Mouse (Mus musculus) bone marrow, adult 2 months (tissue): ENCODE data around the gene Pcolce2. TPM values are rescaled to one million over a fixed set of nuclear protein-coding genes. Genes with fewer than 3 reads are reported as not detected.
"Not testable (repeated sequence)": the region's sequence is repeated elsewhere in the genome, so short reads cannot be mapped to it uniquely, and the experiment has no call there.

ENCODE experiments used
- H3K27ac ChIP-seq: fragments of 200-500 bp; 2 replicates; pipeline ENCODE4 v1.5.1; 2012; ENCODE audit warnings: low read depth, mild to moderate bottlenecking, control low read depth, inconsistent platforms, low read length; ENCODE audit not compliant: control insufficient read depth, poor library complexity, insufficient read depth
- H3K4me1 ChIP-seq: fragments of 200-500 bp; 2 replicates; pipeline ENCODE4 v1.6.1; 2011; ENCODE audit warnings: low read length; ENCODE audit not compliant: control insufficient read depth, insufficient read depth
- H3K4me3 ChIP-seq: fragments of 200-500 bp; replicated peaks from 2 replicates; pipeline ENCODE3; 2011; ENCODE audit warnings: mild to moderate bottlenecking, low read depth, low read length, control low read depth; ENCODE audit not compliant: control insufficient read depth
- CTCF ChIP-seq: fragments of 200-500 bp; IDR thresholded peaks from 2 replicates; pipeline ENCODE4 v1.5.1; 2011; ENCODE audit warnings: low read length, control low read depth; ENCODE audit not compliant: control insufficient read depth, insufficient read depth
- POLR2A ChIP-seq: fragments of 200-500 bp; IDR thresholded peaks from 2 replicates; pipeline ENCODE4 v1.6.1; 2011; ENCODE audit warnings: low read depth, mild to moderate bottlenecking, control low read depth, low read length, borderline replicate concordance; ENCODE audit not compliant: control insufficient read depth
- WGBS: fragments of 180-500 bp; shearing (Covaris S2); methylation state at CpG from one replicate; pipeline ENCODE4 v1.1.7; 2018; 5-methylcytosine and 5-hydroxymethylcytosine counted together
- polyA plus RNA-seq: library from polyadenylated mRNA; stranded (reverse); fragments of >200 nt; gene quantifications from 2 replicates; pipeline ENCODE4 v1.2.4, GENCODE M21; 2011; ENCODE audit warnings: low replicate concordance; ENCODE audit not compliant: missing spikeins, insufficient read depth, insufficient read length

Pcolce2 gene
- polyA plus RNA-seq, 1 experiment, result 1.6 TPM

DNA sequence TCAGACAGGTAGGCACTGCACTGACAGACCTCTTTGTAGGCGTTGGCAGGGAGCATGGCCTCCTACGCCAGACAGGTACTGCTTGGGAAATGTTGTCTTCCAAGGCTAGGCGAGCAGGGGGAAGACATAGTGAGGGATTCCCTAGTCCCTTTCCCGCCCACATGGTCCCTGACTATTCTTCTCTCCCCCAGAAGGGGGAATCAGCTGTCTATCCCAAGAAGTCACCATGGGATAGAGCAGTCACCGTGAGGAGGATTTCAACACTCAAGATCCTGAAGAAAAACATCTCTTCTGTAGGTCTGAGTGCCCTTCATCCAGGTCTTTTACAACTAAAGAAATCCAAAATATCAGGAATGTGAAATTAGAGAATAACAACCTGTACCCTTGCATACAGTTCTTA is 30.2 kb upstream of the Pcolce2 start:
- TF ChIP-seq POLR2A (no peak), CTCF (no peak)
- Histone ChIP-seq H3K4me3 (no peak overlapping the region), H3K27ac (no peak overlapping the region), H3K4me1 (no peaks in the 10 kb centered on the region)
- WGBS, result 77% methylated on average over 5 of the region's 5 CpGs

DNA sequence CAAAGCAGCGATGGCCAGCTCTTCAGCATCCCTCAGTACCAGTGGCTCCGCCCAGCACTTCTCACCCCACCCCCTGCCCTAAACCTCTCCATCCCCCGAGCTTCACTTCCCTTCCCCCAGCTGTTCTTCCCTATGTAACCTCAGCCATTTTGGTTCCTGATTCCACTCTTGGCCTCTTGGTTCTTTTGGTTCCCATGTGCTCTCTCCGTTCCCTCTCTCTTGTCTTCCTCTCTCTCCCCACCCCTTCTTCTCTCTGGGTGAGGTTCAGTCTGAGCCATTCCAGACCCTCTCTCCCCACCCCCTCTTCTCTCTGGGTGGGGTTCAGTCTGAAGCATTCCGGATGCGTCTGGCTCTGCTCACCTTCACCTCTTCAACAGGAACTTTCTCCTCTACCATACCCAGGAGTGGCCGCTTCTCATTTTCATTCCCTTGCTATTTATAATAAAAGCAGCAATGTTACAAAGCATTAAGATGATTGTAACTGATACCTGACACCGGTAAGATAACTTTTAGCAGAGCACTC is 25.1 kb upstream of the Pcolce2 start:
- H3K27ac ChIP-seq, result no peak overlapping the region
- H3K4me1 ChIP-seq, result no peaks in the 10 kb centered on the region
- TF ChIP-seq CTCF, result no peak
- TF ChIP-seq POLR2A, result no peak
- 69% methylated on average over 8 of the region's 8 CpGs for WGBS
- no peak overlapping the region for H3K4me3 ChIP-seq

DNA sequence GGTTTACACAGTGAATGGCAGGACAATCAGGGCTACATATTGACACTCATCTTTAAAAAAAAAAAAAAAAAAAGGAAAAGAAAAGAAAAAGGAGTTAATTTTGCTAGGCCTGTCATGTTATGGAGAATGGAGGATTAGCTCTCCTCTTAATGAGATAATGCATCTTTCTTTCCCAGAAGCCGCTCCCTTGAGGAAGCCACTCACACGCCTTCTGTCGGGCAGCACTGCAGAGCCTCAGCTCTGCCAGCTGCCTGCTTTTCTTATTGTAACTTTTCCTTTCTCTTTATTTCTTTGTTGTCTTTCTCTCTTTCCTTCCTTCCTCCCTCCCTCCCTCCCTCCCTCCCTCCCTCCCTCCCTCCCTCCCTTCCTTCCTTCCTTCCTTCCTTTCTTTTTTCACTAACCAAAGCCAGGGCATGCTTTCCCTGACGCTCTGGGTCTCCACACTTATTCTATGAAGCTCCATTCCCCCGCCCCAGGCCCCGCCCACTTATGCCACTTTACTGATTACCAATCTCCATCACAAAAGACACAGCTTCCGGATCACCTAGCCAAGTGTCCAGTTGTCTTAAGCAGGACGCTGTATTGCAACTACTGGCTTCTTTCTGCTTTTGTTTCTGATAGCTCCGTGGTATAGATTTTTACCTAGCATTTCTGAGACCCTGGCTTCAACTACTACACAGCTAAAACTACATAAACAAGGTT is 23.8 kb upstream of the Pcolce2 start:
- 36% methylated on average over 9 of the region's 9 CpGs for WGBS
- Histone ChIP-seq H3K4me1 (no peaks in the 10 kb centered on the region), H3K27ac (no peak overlapping the region), H3K4me3 (no peak overlapping the region)
- TF ChIP-seq CTCF, result no peak
- TF ChIP-seq POLR2A, result no peak

DNA sequence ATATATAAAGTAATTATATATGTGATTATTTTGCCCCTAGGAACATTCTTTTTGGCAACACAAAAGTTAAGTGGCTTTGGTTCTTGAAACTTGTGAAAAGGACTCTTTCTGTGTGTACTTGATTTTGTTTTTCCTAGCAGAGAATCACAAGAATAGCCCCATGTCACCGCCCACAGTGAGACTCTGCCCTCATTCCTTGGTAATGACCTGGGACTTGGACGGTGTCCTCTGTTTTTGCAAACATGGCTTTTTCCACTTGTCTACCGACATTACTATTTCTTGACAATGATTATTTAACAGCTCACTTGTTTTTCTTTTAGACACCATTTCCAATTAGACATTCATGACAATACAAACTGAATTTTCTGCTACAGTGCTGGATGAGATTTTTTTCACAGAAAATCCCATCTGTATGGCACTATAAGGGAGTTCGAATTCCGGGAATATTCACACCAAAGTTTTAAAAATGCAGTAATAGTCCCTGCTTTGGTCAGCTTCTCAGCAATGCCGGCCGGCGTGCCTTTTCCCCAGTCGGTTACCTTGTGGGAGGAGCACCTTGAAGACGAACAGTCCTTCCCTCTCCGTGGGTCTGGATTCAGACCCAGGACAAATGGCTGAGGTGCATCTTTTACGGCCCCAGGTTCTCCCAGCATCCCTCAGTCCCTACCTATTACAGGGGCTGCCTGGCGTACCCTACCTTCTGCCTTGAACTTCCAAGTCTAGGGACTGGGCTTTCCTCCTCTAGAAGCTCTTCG is 22.4 kb upstream of the Pcolce2 start:
- Histone ChIP-seq H3K4me3 (no peak overlapping the region), H3K4me1 (no peaks in the 10 kb centered on the region), H3K27ac (no peak overlapping the region)
- TF ChIP-seq POLR2A, result no peak
- no peak for TF ChIP-seq CTCF
- WGBS, result 71% methylated on average over 14 of the region's 14 CpGs

DNA sequence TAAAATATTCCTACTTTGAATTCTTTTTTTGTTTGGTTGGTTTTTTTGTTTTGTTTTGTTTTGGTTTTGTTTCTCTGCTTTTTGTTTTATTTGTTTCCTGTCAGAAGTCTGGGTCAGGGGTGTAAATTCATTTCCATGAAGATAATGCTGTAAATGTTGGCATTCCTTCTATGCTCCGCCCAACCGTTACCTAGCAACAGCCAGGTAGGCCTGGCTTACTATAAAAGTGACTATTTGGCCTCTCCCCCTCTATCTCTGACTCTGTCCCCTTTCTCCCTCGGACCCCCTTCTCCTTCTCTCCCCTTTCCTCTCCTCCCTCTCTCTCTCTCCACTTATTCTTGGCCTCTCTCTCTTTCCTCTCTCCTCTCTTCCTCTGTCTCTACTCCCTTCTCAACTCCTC is 21.4 kb upstream of the Pcolce2 start:
- WGBS, result 73% methylated on average over 3 of the region's 3 CpGs
- Histone ChIP-seq H3K4me3 (no peak overlapping the region), H3K4me1 (no peaks in the 10 kb centered on the region), H3K27ac (no peak overlapping the region)
- TF ChIP-seq CTCF (no peak), POLR2A (no peak)

DNA sequence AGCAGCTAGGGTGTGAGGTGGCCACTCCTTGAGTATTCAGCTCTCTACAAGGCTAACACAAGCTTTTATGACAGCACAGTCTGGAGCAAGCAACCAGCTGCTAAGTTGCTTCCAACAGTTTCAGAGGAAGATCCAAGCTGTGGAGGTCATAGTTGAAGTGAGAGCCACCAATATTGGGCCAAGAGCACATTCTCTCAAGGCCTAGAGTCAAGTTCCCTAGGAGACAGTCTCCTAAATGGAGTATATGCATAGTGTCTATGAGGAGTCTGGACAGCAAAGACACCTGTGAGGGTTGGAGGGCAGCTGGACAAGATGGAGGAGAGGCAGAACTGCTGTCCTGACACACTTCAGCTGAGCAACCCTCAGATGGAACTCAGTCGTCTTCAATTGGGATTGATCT is 18.8 kb upstream of the Pcolce2 start:
- TF ChIP-seq POLR2A, result no peak
- no peak for TF ChIP-seq CTCF
- H3K4me1 ChIP-seq, result no peaks in the 10 kb centered on the region
- no peak overlapping the region for H3K4me3 ChIP-seq
- H3K27ac ChIP-seq, result no peak overlapping the region
- 78% methylated on average over 1 of the region's 1 CpGs for WGBS

DNA sequence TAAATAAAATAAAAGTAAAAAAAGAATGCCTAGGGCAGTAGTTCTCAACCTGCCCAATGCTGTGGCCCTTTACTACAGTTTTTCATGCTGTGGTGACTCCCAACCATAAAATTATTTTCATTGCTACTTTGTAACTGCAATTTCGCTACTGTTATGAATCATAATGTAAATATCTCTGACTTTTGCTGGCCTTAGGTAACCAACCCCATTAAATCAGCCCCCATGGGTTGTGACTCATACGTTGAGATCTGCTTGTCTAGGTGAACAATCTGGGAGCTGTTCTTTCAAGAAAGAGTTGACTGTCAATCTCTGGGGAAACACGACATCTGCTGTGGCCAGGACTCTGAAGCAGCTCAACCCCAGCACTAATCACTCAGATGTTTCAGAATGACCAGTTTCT is 13.3 kb upstream of the Pcolce2 start:
- no peak overlapping the region for H3K4me3 ChIP-seq
- H3K27ac ChIP-seq, result no peak overlapping the region
- H3K4me1 ChIP-seq, result no peaks in the 10 kb centered on the region
- TF ChIP-seq CTCF (no peak), POLR2A (no peak)
- 74% methylated on average over 3 of the region's 3 CpGs for WGBS

DNA sequence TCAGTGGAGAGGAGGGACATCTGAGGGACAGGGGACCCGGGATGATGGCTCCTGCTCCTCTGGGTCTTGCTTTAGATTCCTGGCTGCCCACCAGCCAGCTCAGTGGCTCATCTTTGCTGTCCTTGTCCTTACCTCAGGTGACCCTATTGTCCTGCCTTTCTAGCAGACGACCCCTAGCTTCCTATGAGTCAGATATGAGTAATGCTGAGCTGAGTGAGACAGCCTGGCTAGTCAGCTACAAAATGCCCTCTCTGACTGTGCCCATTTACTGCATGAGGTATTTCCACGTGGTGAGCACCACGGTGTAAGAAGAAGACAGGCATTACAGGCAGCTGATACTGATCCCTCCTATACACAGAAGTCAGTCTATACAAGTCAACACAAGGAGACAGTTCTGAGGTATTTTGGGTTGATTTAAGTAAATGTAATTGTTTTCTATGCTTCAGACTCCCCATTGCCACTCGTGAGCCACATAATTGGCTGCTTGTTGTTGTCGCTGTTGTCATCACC is 8.9 kb upstream of the Pcolce2 start:
- no peak overlapping the region for H3K27ac ChIP-seq
- no peaks in the 10 kb centered on the region for H3K4me1 ChIP-seq

DNA sequence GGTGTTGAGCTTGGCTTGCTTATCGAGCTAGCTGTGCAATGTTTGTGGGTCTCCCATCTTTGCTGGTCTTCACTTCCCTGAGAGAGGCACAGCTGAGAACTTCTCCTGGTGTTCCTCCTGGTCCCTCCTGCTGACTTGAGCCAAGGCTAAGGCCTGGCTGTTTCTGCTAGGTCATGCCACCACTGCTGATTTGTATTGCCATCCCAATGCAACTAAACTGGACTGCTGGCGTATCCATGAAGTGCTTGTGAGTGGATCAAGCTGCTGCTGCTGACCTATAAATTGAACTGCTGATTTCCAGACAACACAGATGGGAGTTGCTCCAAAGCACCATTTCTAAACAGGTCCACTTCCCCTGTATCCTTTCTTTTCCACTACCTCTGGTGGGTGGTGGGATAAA is 7.8 kb upstream of the Pcolce2 start:
- H3K4me1 ChIP-seq, H3K4me3 ChIP-seq, H3K27ac ChIP-seq: not testable (repeated sequence)
- 79% methylated on average over 2 of the region's 2 CpGs for WGBS

More for the DNA sequence above, 8.9 kb upstream of the Pcolce2 start:
- H3K4me3 ChIP-seq, result no peak overlapping the region
- TF ChIP-seq CTCF, result no peak
- TF ChIP-seq POLR2A, result no peak
- WGBS, result 75% methylated on average over 6 of the region's 6 CpGs
